ENCODE assay signal across 8 mouse cellular contexts in genomic region chr1:90998891-90999611, GRCm38 (mm10). TPM values are rescaled to one million over a fixed set of nuclear protein-coding genes. Genes with fewer than 3 reads are reported as not detected.
DNase-seq lines count a peak whose midpoint lies in the region; ATAC-seq and TF ChIP-seq lines count a peak whose summit lies in the region.

No protein-coding gene starts in this region.

- H3K9ac ChIP-seq in embryonic facial prominence, embryonic 12.5 days: peak overlapping the region; percentile 67
- H3K9ac ChIP-seq in hindbrain, postnatal 0 days (replicated peaks; ENCODE audit: low read length): peak overlapping the region; percentile 89
- H3K9ac ChIP-seq in midbrain, embryonic 14.5 days (replicated peaks; ENCODE audit: low read length): peak overlapping the region; percentile 80

- H3K9me3 ChIP-seq in embryonic facial prominence, embryonic 12.5 days: peaks cover 4% of the 10 kb centered on the region; the same call in 1 of the 2 replicates
- H3K9me3 ChIP-seq in hindbrain, postnatal 0 days (ENCODE audit: low read length): no peaks in the 10 kb centered on the region
- no peaks in the 10 kb centered on the region for H3K9me3 ChIP-seq in midbrain, embryonic 14.5 days (ENCODE audit: control insufficient read depth, low read length)

- 0 out of 2 replicates have a peak, but pooled peaks have one; percentile 24 for ATAC-seq in embryonic facial prominence, embryonic 12.5 days (ENCODE audit: insufficient number of reproducible peaks, insufficient read depth, low FRiP score, low TSS enrichment)
- peak; percentile 82 for ATAC-seq in hindbrain, postnatal 0 days
- ATAC-seq in midbrain, embryonic 14.5 days (ENCODE audit: low FRiP score, low TSS enrichment): peak; percentile 63; the same call in 1 of the 2 replicates
- no peak; the same call in 1 of the 2 replicates for ATAC-seq in frontal cortex, adult (ENCODE audit: low TSS enrichment)

- no peak for TF ChIP-seq CTCF in cerebellum, adult 2 months (IDR thresholded peaks at IDR 0.05; ENCODE audit: borderline replicate concordance, insufficient read depth, low read depth, low read length)
- no peak for TF ChIP-seq CTCF in hindbrain, postnatal 0 days (IDR thresholded peaks at IDR 0.05; ENCODE audit: low read depth)

- H3K36me3 ChIP-seq in embryonic facial prominence, embryonic 12.5 days: no peaks in the 10 kb centered on the region
- H3K36me3 ChIP-seq in hindbrain, postnatal 0 days (ENCODE audit: insufficient read depth, low read length): no peaks in the 10 kb centered on the region
- H3K36me3 ChIP-seq in midbrain, embryonic 14.5 days (ENCODE audit: control insufficient read depth, insufficient read depth, low read length): no peaks in the 10 kb centered on the region

- TF ChIP-seq POLR2A in cerebellum, adult 2 months (IDR thresholded peaks at IDR 0.05; ENCODE audit: borderline replicate concordance, insufficient read depth, low read length): no peak

- H3K4me2 ChIP-seq in embryonic facial prominence, embryonic 12.5 days (replicated peaks): peak overlapping the region; percentile 94
- H3K4me2 ChIP-seq in hindbrain, postnatal 0 days (ENCODE audit: low read depth, low read length): peak overlapping the region; percentile 99
- peak overlapping the region; percentile 98 for H3K4me2 ChIP-seq in midbrain, embryonic 14.5 days (ENCODE audit: low read length)

- WGBS in cerebellum, adult 2 months: under 1% methylated on average over 41 of the region's 41 CpGs
- 2% methylated on average over 41 of the region's 41 CpGs for WGBS in embryonic facial prominence, embryonic 12.5 days
- 1% methylated on average over 41 of the region's 41 CpGs for WGBS in hindbrain, postnatal 0 days
- WGBS in midbrain, embryonic 14.5 days: 1% methylated on average over 41 of the region's 41 CpGs

- no peaks in the 10 kb centered on the region; the same call in 1 of the 2 replicates for H3K4me1 ChIP-seq in cerebellum, adult 2 months (ENCODE audit: control insufficient read depth, insufficient read depth, low read length)
- peaks cover 9% of the 10 kb centered on the region for H3K4me1 ChIP-seq in embryonic facial prominence, embryonic 12.5 days
- 0 out of 2 replicates have a peak, but pooled peaks cover 9% of the 10 kb centered on the region for H3K4me1 ChIP-seq in hindbrain, postnatal 0 days (ENCODE audit: insufficient read depth, low read length)
- H3K4me1 ChIP-seq in midbrain, embryonic 14.5 days (ENCODE audit: control insufficient read depth, insufficient read depth, low read length): peaks cover 22% of the 10 kb centered on the region

- H3K27ac ChIP-seq in cerebellum, adult 2 months (ENCODE audit: insufficient read depth, low read length): no peak overlapping the region
- 0 out of 2 replicates have a peak overlapping the region, but pooled peaks have one; percentile 30 for H3K27ac ChIP-seq in embryonic facial prominence, embryonic 12.5 days
- peak overlapping the region; percentile 70 for H3K27ac ChIP-seq in hindbrain, postnatal 0 days
- peak overlapping the region; percentile 39; the same call in 1 of the 2 replicates for H3K27ac ChIP-seq in midbrain, embryonic 14.5 days (replicated peaks; ENCODE audit: low read depth, low read length)

- H3K27me3 ChIP-seq in cerebellum, adult 2 months (ENCODE audit: control insufficient read depth, insufficient read depth, low read length): no peaks in the 10 kb centered on the region
- H3K27me3 ChIP-seq in embryonic facial prominence, embryonic 12.5 days: 0 out of 2 replicates have a peak, but pooled peaks cover 4% of the 10 kb centered on the region
- no peaks in the 10 kb centered on the region for H3K27me3 ChIP-seq in hindbrain, postnatal 0 days (ENCODE audit: insufficient read depth, low read length)
- H3K27me3 ChIP-seq in midbrain, embryonic 14.5 days (ENCODE audit: control insufficient read depth, insufficient read depth, low read length): no peaks in the 10 kb centered on the region

- no peak for DNase-seq in cerebellum, adult 2 months
- no peak for DNase-seq in cerebellum, adult 11-12 months
- peak; percentile 47 for DNase-seq in 3T3-L1 (ENCODE audit: low read depth, low spot score)
- DNase-seq in hindbrain, postnatal 0 days (ENCODE audit: low spot score): peak; percentile 54
- DNase-seq in midbrain, embryonic 14.5 days: peak; percentile 73
- no peak for DNase-seq in kidney, postnatal 4 days

- peak overlapping the region; percentile 73 for H3K4me3 ChIP-seq in cerebellum, adult 2 months (replicated peaks; ENCODE audit: insufficient read depth, low read depth, low read length)
- peak overlapping the region; percentile 75 for H3K4me3 ChIP-seq in embryonic facial prominence, embryonic 12.5 days
- peak overlapping the region; percentile 81 for H3K4me3 ChIP-seq in hindbrain, postnatal 0 days (ENCODE audit: low read length)
- peak overlapping the region; percentile 70 for H3K4me3 ChIP-seq in midbrain, embryonic 14.5 days (replicated peaks; ENCODE audit: low read depth, low read length)

RNA-seq across cellular contexts. Expression of gene Lrrfip1, which starts 0.5 kb away (rescaled TPM):
- 50.7 and 52.3 TPM in 2 replicates for polyA plus RNA-seq in cerebellum, adult 2 months (2012; rRNA removed)
- 29.4 and 33.0 TPM in 2 replicates for polyA plus RNA-seq in embryonic facial prominence, embryonic 12.5 days (2016; fragmentation: Nextera tagmentation; extraction: Ambion mirVana)
- 20.5 and 26.9 TPM in 2 replicates for total RNA-seq in hindbrain, postnatal 0 days (2014; rRNA removed)
- 37.5 and 37.8 TPM in 2 replicates for polyA plus RNA-seq in hindbrain, postnatal 0 days (2015; fragmentation: Nextera tagmentation; extraction: Ambion mirVana)
- 30.1 and 32.1 TPM in 2 replicates for polyA plus RNA-seq in midbrain, embryonic 14.5 days (2014; fragmentation: Nextera tagmentation; extraction: Ambion mirVana)

RNA-seq across cellular contexts. Expression of gene Rab17, which starts 29.6 kb away (rescaled TPM):
- not detected in 2 replicates for polyA plus RNA-seq in cerebellum, adult 2 months (2012; rRNA removed)
- 0.74 and 1.5 TPM in 2 replicates for polyA plus RNA-seq in embryonic facial prominence, embryonic 12.5 days (2016; fragmentation: Nextera tagmentation; extraction: Ambion mirVana)
- not detected in 2 replicates for total RNA-seq in hindbrain, postnatal 0 days (2014; rRNA removed)
- polyA plus RNA-seq in hindbrain, postnatal 0 days (2015; fragmentation: Nextera tagmentation; extraction: Ambion mirVana): 0.19 TPM in 1 of 2 replicates, not detected in the other
- polyA plus RNA-seq in midbrain, embryonic 14.5 days (2014; fragmentation: Nextera tagmentation; extraction: Ambion mirVana): 0.30 TPM in 1 of 2 replicates, not detected in the other

RNA-seq across cellular contexts. Expression of gene Prlh, which starts 46.1 kb away (rescaled TPM):
- polyA plus RNA-seq in cerebellum, adult 2 months (2012; rRNA removed): 1.1 TPM in 1 of 2 replicates, not detected in the other
- not detected in 2 replicates for polyA plus RNA-seq in embryonic facial prominence, embryonic 12.5 days (2016; fragmentation: Nextera tagmentation; extraction: Ambion mirVana)
- not detected in 2 replicates for total RNA-seq in hindbrain, postnatal 0 days (2014; rRNA removed)
- 1.5 and 1.8 TPM in 2 replicates for polyA plus RNA-seq in hindbrain, postnatal 0 days (2015; fragmentation: Nextera tagmentation; extraction: Ambion mirVana)
- polyA plus RNA-seq in midbrain, embryonic 14.5 days (2014; fragmentation: Nextera tagmentation; extraction: Ambion mirVana): not detected in 2 replicates

Comparison
In these comparisons a context has a peak if more than half of its experiments do, and no peak if none do; other contexts are left out.
1. DNase-seq: peak in 3T3-L1 (single experiment), hindbrain, postnatal 0 days (single experiment) and midbrain, embryonic 14.5 days (single experiment); none in cerebellum, adult 2 months (0 of 2), cerebellum, adult 11-12 months (single experiment) and kidney, postnatal 4 days (0 of 2).
2. Peak in every context shown above with its lines, with median percentiles within 50 percentile points of each other: H3K4me3 ChIP-seq, H3K4me2 ChIP-seq and H3K9ac ChIP-seq.